Comparison of ENCODE assay signal across 8 mouse cellular contexts in genomic region chr11:100574188-100574587, GRCm38 (mm10). TPM values are rescaled to one million over a fixed set of nuclear protein-coding genes. Genes with fewer than 3 reads are reported as not detected.
DNase-seq lines count a peak whose midpoint lies in the region; ATAC-seq lines count a peak whose summit lies in the region.

No protein-coding gene starts in this region.

- peak overlapping the region; percentile 76 for H3K4me2 ChIP-seq in heart, embryonic 13.5 days
- H3K4me2 ChIP-seq in forebrain, embryonic 12.5 days, result peak overlapping the region; percentile 83; the same call in 1 of the 2 replicates
- peak overlapping the region; percentile 81 for H3K4me2 ChIP-seq in liver, embryonic 16.5 days (ENCODE audit: low read depth, low read length)

- peaks cover 22% of the 10 kb centered on the region; the same call in 1 of the 2 replicates for H3K27me3 ChIP-seq in heart, embryonic 13.5 days (replicated peaks)
- H3K27me3 ChIP-seq in forebrain, embryonic 12.5 days, result peaks cover 23% of the 10 kb centered on the region
- no peaks in the 10 kb centered on the region for H3K27me3 ChIP-seq in liver, embryonic 16.5 days (ENCODE audit: control insufficient read depth, insufficient read depth, low read depth, low read length)

- no peak for ATAC-seq in heart, embryonic 13.5 days (ENCODE audit: extremely low read depth, insufficient number of reproducible peaks, low FRiP score, low TSS enrichment)
- ATAC-seq in forebrain, embryonic 12.5 days (ENCODE audit: low FRiP score), result no peak
- no peak for ATAC-seq in liver, embryonic 16.5 days (ENCODE audit: low read depth)

- H3K9ac ChIP-seq in heart, embryonic 13.5 days, result no peak overlapping the region
- no peak overlapping the region for H3K9ac ChIP-seq in forebrain, embryonic 12.5 days
- peak overlapping the region; percentile 67 for H3K9ac ChIP-seq in liver, embryonic 16.5 days (ENCODE audit: low read depth, low read length)

- no peaks in the 10 kb centered on the region for H3K9me3 ChIP-seq in heart, embryonic 13.5 days
- no peaks in the 10 kb centered on the region for H3K9me3 ChIP-seq in forebrain, embryonic 12.5 days
- no peaks in the 10 kb centered on the region for H3K9me3 ChIP-seq in liver, embryonic 16.5 days (replicated peaks; ENCODE audit: control insufficient read depth, low read length)

- peak overlapping the region; percentile 71 for H3K4me3 ChIP-seq in heart, embryonic 13.5 days
- H3K4me3 ChIP-seq in forebrain, embryonic 12.5 days (replicated peaks), result peak overlapping the region; percentile 69
- peak overlapping the region; percentile 66 for H3K4me3 ChIP-seq in liver, embryonic 16.5 days (ENCODE audit: low read depth, low read length)

- 75% methylated on average over 3 of the region's 3 CpGs for WGBS in heart, embryonic 13.5 days
- WGBS in forebrain, embryonic 12.5 days, result 97% methylated on average over 3 of the region's 3 CpGs
- WGBS in liver, embryonic 16.5 days (ENCODE audit: insufficient replicate concordance), result 29% methylated on average over 3 of the region's 3 CpGs

- no peak for DNase-seq in heart, adult 11 months
- DNase-seq in CD4-positive, CD25-positive, alpha-beta regulatory T cell, adult 2 months (ENCODE audit: low read depth, low spot score), result peak; percentile 68
- DNase-seq in testis, postnatal 10 days (ENCODE audit: low spot score), result no peak
- no peak for DNase-seq in MN1 (ENCODE audit: low spot score)
- no peak for DNase-seq in embryo, embryonic 10 days (ENCODE audit: low spot score)

- H3K27ac ChIP-seq in heart, embryonic 13.5 days (replicated peaks), result no peak overlapping the region
- H3K27ac ChIP-seq in forebrain, embryonic 12.5 days, result no peak overlapping the region
- H3K27ac ChIP-seq in liver, embryonic 16.5 days (ENCODE audit: low read length), result no peak overlapping the region

- H3K36me3 ChIP-seq in heart, embryonic 13.5 days, result peaks cover 13% of the 10 kb centered on the region
- peaks cover 12% of the 10 kb centered on the region for H3K36me3 ChIP-seq in forebrain, embryonic 12.5 days (replicated peaks)
- H3K36me3 ChIP-seq in liver, embryonic 16.5 days (ENCODE audit: control insufficient read depth, insufficient read depth), result no peaks in the 10 kb centered on the region

- H3K4me1 ChIP-seq in heart, embryonic 13.5 days, result peaks cover 26% of the 10 kb centered on the region
- peaks cover 27% of the 10 kb centered on the region for H3K4me1 ChIP-seq in forebrain, embryonic 12.5 days
- H3K4me1 ChIP-seq in liver, embryonic 16.5 days (ENCODE audit: control insufficient read depth, low read depth, low read length), result peaks cover 20% of the 10 kb centered on the region

RNA-seq across cellular contexts. Expression of gene Cnp, which starts 0.5 kb away (rescaled TPM):
- polyA plus RNA-seq in heart, embryonic 13.5 days (2015; fragmentation: Nextera tagmentation; extraction: Ambion mirVana), result 18.1 and 20.2 TPM in 2 replicates
- 19.4 and 23.4 TPM in 2 replicates for polyA plus RNA-seq in forebrain, embryonic 12.5 days (2016; fragmentation: Nextera tagmentation; extraction: Ambion mirVana)
- 13.8 TPM in 2 replicates for polyA plus RNA-seq in liver, embryonic 16.5 days (2015; fragmentation: Nextera tagmentation; extraction: Ambion mirVana)

RNA-seq across cellular contexts. Expression of gene Ttc25, which starts 28.8 kb away (rescaled TPM):
- polyA plus RNA-seq in heart, embryonic 13.5 days (2015; fragmentation: Nextera tagmentation; extraction: Ambion mirVana), result 0.19 and 0.62 TPM in 2 replicates
- 2.1 and 2.6 TPM in 2 replicates for polyA plus RNA-seq in forebrain, embryonic 12.5 days (2016; fragmentation: Nextera tagmentation; extraction: Ambion mirVana)
- polyA plus RNA-seq in liver, embryonic 16.5 days (2015; fragmentation: Nextera tagmentation; extraction: Ambion mirVana), result 0.06 and 0.11 TPM in 2 replicates

RNA-seq across cellular contexts. Expression of gene Nkiras2, which starts 44.9 kb away (rescaled TPM):
- polyA plus RNA-seq in heart, embryonic 13.5 days (2015; fragmentation: Nextera tagmentation; extraction: Ambion mirVana), result 67.0 and 67.3 TPM in 2 replicates
- polyA plus RNA-seq in forebrain, embryonic 12.5 days (2016; fragmentation: Nextera tagmentation; extraction: Ambion mirVana), result 87.1 and 90.2 TPM in 2 replicates
- 18.1 and 19.7 TPM in 2 replicates for polyA plus RNA-seq in liver, embryonic 16.5 days (2015; fragmentation: Nextera tagmentation; extraction: Ambion mirVana)

RNA-seq across cellular contexts. Expression of gene Dnajc7, which starts 45.8 kb away (rescaled TPM):
- polyA plus RNA-seq in heart, embryonic 13.5 days (2015; fragmentation: Nextera tagmentation; extraction: Ambion mirVana), result 172 and 191 TPM in 2 replicates
- polyA plus RNA-seq in forebrain, embryonic 12.5 days (2016; fragmentation: Nextera tagmentation; extraction: Ambion mirVana), result 299 and 310 TPM in 2 replicates
- 56.8 and 60.9 TPM in 2 replicates for polyA plus RNA-seq in liver, embryonic 16.5 days (2015; fragmentation: Nextera tagmentation; extraction: Ambion mirVana)

RNA-seq across cellular contexts. Expression of gene Acly, which starts 46.4 kb away (rescaled TPM):
- 67.8 and 69.7 TPM in 2 replicates for polyA plus RNA-seq in heart, embryonic 13.5 days (2015; fragmentation: Nextera tagmentation; extraction: Ambion mirVana)
- polyA plus RNA-seq in forebrain, embryonic 12.5 days (2016; fragmentation: Nextera tagmentation; extraction: Ambion mirVana), result 320 and 356 TPM in 2 replicates
- polyA plus RNA-seq in liver, embryonic 16.5 days (2015; fragmentation: Nextera tagmentation; extraction: Ambion mirVana), result 114 and 120 TPM in 2 replicates
